Mouse (Mus musculus): ENCODE measurements at regions not wholly inside any gene's neighbourhood (a gene's known extent, or its start where the extent isn't known, plus 50 kb on each side); places are given as distances from the start of the nearest gene placed in this dataset.

GRCm38 (mm10) chr4:50675576-50675975, 540.9 kb upstream of the Cylc2 start:
- peak in 1 of 2 experiments; percentile 30 for DNase-seq (ENCODE audit: extremely low spot score in 1 of 2, low spot score in 1 of 2)

- no peak for DNase-seq (ENCODE audit: extremely low spot score in 1 of 2, low spot score in 1 of 2)
Measured at GRCm38 (mm10) chr4:50686019-50686418, 530.5 kb upstream of the Cylc2 start.
